Mouse (Mus musculus): ENCODE measurements around the gene Nktr. TPM values are rescaled to one million over a fixed set of nuclear protein-coding genes. Genes with fewer than 3 reads are reported as not detected.

Nktr gene
- polyA plus RNA-seq (2012; fragmentation: generic; extraction: Trizol), result 10.7 TPM
- long read RNA-seq, experiment 1, partial matches to known transcripts, result 9 of 18 reads
- long read RNA-seq, experiment 1, other reads (novel, unspliced or antisense), result 9 of 18 reads
- long read RNA-seq, experiment 2, full-length matches to known transcripts, result 1 of 46 reads
- long read RNA-seq, experiment 2, partial matches to known transcripts, result 21 of 46 reads
- long read RNA-seq, experiment 2, other reads (novel, unspliced or antisense), result 24 of 46 reads

DNA sequence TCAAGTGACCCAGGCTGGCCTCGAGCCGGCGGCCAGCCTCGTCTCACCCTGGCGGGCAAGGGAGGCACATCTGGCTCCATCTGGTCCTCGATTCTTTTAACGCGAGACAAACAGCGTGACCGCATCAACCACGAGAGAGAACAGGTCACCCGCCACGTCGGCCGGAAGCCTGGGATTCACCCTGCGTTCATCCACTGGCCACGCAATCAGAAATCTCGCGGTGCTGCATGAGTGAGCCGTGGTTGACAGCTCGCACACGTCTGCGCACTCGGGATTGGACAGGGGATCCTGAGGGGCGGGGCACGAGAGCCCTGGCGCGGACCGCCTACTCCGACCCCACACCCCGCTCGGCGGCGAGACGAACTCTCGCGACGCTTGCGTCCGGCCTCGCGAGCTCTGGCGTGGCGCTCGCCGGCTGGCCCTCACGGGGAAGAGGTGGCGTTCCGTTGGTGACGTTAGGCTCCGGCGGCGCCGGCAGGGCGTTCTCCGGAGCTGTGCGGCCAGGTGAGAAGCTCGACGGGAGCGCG lies at the start of gene Nktr:
TSS of gene Nktr (plus strand) at position 378 of the 527 bp plus-strand sequence.
- H3K79me3 ChIP-seq (ENCODE audit: low read depth), result peaks cover 40% of the 10 kb centered on the region
- H3K27me3 ChIP-seq (ENCODE audit: control insufficient read depth, insufficient read depth, insufficient read length), result no peaks in the 10 kb centered on the region
- peak within 1 kb of the TSS; percentile 97 for H3ac ChIP-seq (ENCODE audit: control insufficient read depth, insufficient read length, low read depth)
- peaks cover 47% of the 10 kb centered on the region for H3K79me2 ChIP-seq (ENCODE audit: control insufficient read depth, insufficient read depth)
- H3K4me3 ChIP-seq (ENCODE audit: insufficient read depth, poor library complexity, severe bottlenecking), result peak within 1 kb of the TSS; percentile 63
- peaks cover 13% of the 10 kb centered on the region for H3K36me3 ChIP-seq (ENCODE audit: control insufficient read depth, insufficient read depth)
- TF ChIP-seq FOSL1 (IDR thresholded peaks at IDR 0.05; ENCODE audit: insufficient read depth, low read length, poor library complexity, severe bottlenecking), result no peak
- no peak for TF ChIP-seq MYOG (IDR thresholded peaks at IDR 0.05; ENCODE audit: control insufficient read depth, extremely low read depth, insufficient read length)
- TF ChIP-seq MAX (IDR thresholded peaks at IDR 0.05), result peak; percentile 92

DNA sequence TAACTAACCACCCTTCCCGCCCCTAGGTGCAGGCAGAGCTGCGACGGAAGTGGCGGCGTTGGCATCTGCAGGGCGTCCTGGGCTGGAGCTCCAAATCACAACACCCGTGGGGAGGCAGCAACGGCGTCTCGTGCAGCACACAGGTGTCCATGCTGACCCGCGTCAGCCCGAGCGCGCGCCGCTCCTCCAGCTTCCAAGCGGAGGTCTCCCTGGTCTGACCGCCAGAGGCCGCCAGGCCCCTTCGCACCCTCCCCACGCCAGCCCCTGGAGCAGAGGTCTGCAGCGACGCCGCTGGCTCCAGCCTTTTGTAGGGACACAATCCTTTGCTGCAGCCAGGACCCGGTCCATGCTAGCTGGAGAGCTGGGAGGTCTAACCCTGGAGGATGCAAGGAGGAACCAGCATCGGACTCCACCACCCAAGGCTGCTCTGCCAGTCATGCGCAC lies 49.6 kb upstream of the Nktr start:
- Histone ChIP-seq H3K79me2 (ENCODE audit: control insufficient read depth, insufficient read depth) (no peaks in the 10 kb centered on the region), H3K4me3 (ENCODE audit: insufficient read depth, poor library complexity, severe bottlenecking) (no peak overlapping the region), H3K36me3 (ENCODE audit: control insufficient read depth, insufficient read depth) (no peaks in the 10 kb centered on the region), H3K27me3 (ENCODE audit: control insufficient read depth, insufficient read depth, insufficient read length) (no peaks in the 10 kb centered on the region), H3K79me3 (ENCODE audit: low read depth) (no peaks in the 10 kb centered on the region), H3ac (ENCODE audit: control insufficient read depth, insufficient read length, low read depth) (no peak overlapping the region)
- peak; percentile 95 for TF ChIP-seq CTCF (IDR thresholded peaks at IDR 0.05; ENCODE audit: control insufficient read depth, insufficient read depth, insufficient read length)
- no peak for TF ChIP-seq USF1 (IDR thresholded peaks at IDR 0.05; ENCODE audit: low read depth)

DNA sequence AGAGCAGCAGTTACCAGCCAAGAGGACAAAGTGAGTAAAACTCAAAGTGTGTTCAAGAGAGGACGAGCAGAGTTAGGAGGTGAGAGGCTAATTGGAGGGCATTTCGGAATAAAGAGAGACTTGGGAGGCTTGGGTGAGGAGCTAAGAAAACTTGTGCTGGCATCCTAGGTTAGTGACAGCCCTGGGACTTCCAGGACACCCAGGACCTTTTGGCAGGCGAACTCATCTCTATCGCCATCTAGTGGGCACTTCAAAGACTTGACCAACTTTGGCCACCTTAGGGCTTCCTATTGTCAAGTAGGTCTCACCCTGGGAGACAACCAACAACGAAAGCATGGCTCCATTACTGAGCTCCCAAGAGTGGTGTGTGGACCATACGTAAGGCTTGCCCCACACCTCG lies 47.7 kb upstream of the Nktr start:
- TF ChIP-seq CTCF (IDR thresholded peaks at IDR 0.05; ENCODE audit: control insufficient read depth, insufficient read depth, insufficient read length) (peak; percentile 17), CEBPB (IDR thresholded peaks at IDR 0.05; ENCODE audit: low read depth) (no peak)

DNA sequence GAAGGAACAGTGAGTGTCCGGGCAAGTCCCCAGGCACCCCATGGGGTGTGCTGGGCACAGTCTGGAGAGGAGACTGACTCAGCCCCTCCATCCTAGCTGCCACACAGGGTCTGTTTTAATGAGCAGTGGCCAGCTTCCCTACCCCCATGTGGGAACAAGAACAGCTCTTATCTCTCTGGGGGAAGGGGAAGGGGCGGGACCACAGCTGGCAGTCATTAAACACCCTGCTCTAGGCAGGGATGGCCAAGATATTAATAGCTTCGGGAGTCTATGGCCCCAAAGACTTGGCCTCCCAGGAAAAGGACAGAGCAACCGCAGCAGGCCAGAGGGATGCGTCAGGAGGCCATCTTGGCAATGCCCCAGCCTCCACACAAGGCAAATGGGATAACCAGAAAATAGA lies 46.7 kb upstream of the Nktr start:
- H3K27me3 ChIP-seq (ENCODE audit: control insufficient read depth, insufficient read depth, insufficient read length), result no peaks in the 10 kb centered on the region

More for the DNA sequence above, 47.7 kb upstream of the Nktr start:
- Histone ChIP-seq H3K36me3 (ENCODE audit: control insufficient read depth, insufficient read depth) (no peaks in the 10 kb centered on the region), H3K27me3 (ENCODE audit: control insufficient read depth, insufficient read depth, insufficient read length) (no peaks in the 10 kb centered on the region), H3ac (ENCODE audit: control insufficient read depth, insufficient read length, low read depth) (no peak overlapping the region), H3K79me2 (ENCODE audit: control insufficient read depth, insufficient read depth) (no peaks in the 10 kb centered on the region), H3K79me3 (ENCODE audit: low read depth) (no peaks in the 10 kb centered on the region), H3K4me3 (ENCODE audit: insufficient read depth, poor library complexity, severe bottlenecking) (no peak overlapping the region)

DNA sequence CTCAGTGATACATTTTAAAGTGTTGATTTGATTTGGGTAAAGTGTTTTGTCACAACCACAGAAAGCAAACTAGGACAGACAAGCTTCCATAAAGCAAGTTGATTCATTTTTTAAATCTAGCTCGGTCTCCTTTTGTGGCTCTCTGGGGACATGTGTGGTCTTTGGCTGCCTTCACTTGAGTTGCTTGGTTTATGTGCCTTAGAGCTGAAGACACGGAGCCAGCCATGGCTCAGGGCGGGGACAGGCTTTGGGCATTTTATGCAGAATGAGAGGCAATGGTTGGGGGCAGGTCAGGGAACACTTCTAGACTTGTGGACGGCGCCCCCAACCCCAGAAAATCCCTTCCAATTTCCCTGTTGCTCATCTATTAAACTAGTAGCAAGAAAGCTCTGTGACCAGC lies 45.3 kb upstream of the Nktr start:
- H3ac ChIP-seq (ENCODE audit: control insufficient read depth, insufficient read length, low read depth), result no peak overlapping the region
- no peaks in the 10 kb centered on the region for H3K79me3 ChIP-seq (ENCODE audit: low read depth)
- TF ChIP-seq MAX (IDR thresholded peaks at IDR 0.05) (no peak), MYOD1 (IDR thresholded peaks at IDR 0.05; ENCODE audit: control insufficient read depth, insufficient read length, low read depth) (no peak), CEBPB (IDR thresholded peaks at IDR 0.05; ENCODE audit: low read depth) (no peak), CTCF (IDR thresholded peaks at IDR 0.05; ENCODE audit: control insufficient read depth, insufficient read depth, insufficient read length) (no peak), MYOG (IDR thresholded peaks at IDR 0.05; ENCODE audit: control insufficient read depth, extremely low read depth, insufficient read length) (no peak), USF1 (IDR thresholded peaks at IDR 0.05; ENCODE audit: low read depth) (no peak)
- no peaks in the 10 kb centered on the region for H3K27me3 ChIP-seq (ENCODE audit: control insufficient read depth, insufficient read depth, insufficient read length)
- no peaks in the 10 kb centered on the region for H3K36me3 ChIP-seq (ENCODE audit: control insufficient read depth, insufficient read depth)
- H3K79me2 ChIP-seq (ENCODE audit: control insufficient read depth, insufficient read depth), result no peaks in the 10 kb centered on the region
- H3K4me3 ChIP-seq (ENCODE audit: insufficient read depth, poor library complexity, severe bottlenecking), result no peak overlapping the region

More for the DNA sequence above, 46.7 kb upstream of the Nktr start:
- H3K36me3 ChIP-seq (ENCODE audit: control insufficient read depth, insufficient read depth), result no peaks in the 10 kb centered on the region
- TF ChIP-seq FOSL1 (IDR thresholded peaks at IDR 0.05; ENCODE audit: insufficient read depth, low read length, poor library complexity, severe bottlenecking), result peak; percentile 2
- peak; percentile 65 for TF ChIP-seq MYOD1 (IDR thresholded peaks at IDR 0.05; ENCODE audit: control insufficient read depth, insufficient read length, low read depth)
- TF ChIP-seq MYOG (IDR thresholded peaks at IDR 0.05; ENCODE audit: control insufficient read depth, extremely low read depth, insufficient read length), result no peak
- H3ac ChIP-seq (ENCODE audit: control insufficient read depth, insufficient read length, low read depth), result no peak overlapping the region
- no peak overlapping the region for H3K4me3 ChIP-seq (ENCODE audit: insufficient read depth, poor library complexity, severe bottlenecking)
- H3K79me2 ChIP-seq (ENCODE audit: control insufficient read depth, insufficient read depth), result no peaks in the 10 kb centered on the region
- no peaks in the 10 kb centered on the region for H3K79me3 ChIP-seq (ENCODE audit: low read depth)

DNA sequence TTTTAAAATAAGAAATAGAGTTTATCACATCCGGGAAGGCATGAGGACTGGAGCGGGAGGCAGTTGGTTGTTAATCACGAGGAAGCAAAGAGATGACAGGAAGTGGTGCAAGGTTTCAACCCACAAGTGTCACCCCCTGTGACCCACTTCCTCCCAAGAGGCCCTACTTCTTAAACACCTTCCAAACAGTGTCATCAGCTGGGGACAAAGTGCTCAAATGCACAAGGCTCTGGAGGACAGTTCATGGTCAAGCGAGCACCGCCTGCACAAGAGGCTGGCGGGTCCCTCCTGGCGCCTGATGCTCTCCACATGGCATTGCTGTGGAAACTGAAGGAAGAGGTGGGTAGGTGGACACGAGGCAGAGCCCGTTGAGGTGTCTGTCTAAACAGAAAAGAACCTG lies 44.0 kb upstream of the Nktr start:
- H3K79me3 ChIP-seq (ENCODE audit: low read depth), result no peaks in the 10 kb centered on the region
- no peaks in the 10 kb centered on the region for H3K27me3 ChIP-seq (ENCODE audit: control insufficient read depth, insufficient read depth, insufficient read length)
- H3ac ChIP-seq (ENCODE audit: control insufficient read depth, insufficient read length, low read depth), result no peak overlapping the region
- H3K36me3 ChIP-seq (ENCODE audit: control insufficient read depth, insufficient read depth), result no peaks in the 10 kb centered on the region
- H3K79me2 ChIP-seq (ENCODE audit: control insufficient read depth, insufficient read depth), result no peaks in the 10 kb centered on the region
- no peak overlapping the region for H3K4me3 ChIP-seq (ENCODE audit: insufficient read depth, poor library complexity, severe bottlenecking)
- no peak for TF ChIP-seq MAX (IDR thresholded peaks at IDR 0.05)
- TF ChIP-seq FOSL1 (IDR thresholded peaks at IDR 0.05; ENCODE audit: insufficient read depth, low read length, poor library complexity, severe bottlenecking), result no peak
- TF ChIP-seq USF1 (IDR thresholded peaks at IDR 0.05; ENCODE audit: low read depth), result no peak
- TF ChIP-seq MYOG (IDR thresholded peaks at IDR 0.05; ENCODE audit: control insufficient read depth, extremely low read depth, insufficient read length), result no peak
- no peak for TF ChIP-seq CEBPB (IDR thresholded peaks at IDR 0.05; ENCODE audit: low read depth)
- no peak for TF ChIP-seq CTCF (IDR thresholded peaks at IDR 0.05; ENCODE audit: control insufficient read depth, insufficient read depth, insufficient read length)
- no peak for TF ChIP-seq MYOD1 (IDR thresholded peaks at IDR 0.05; ENCODE audit: control insufficient read depth, insufficient read length, low read depth)
